Comparison of ENCODE assay signal across 19 mouse cellular contexts in genomic region chr3:147070972-147071371, GRCm38 (mm10).
"Had no signal": no experiment of that assay in that cellular context is flagged by ENCODE, and none has a peak within 500 bp of the region (broad histone marks: within the 10 kb centered on the region; RNA-seq: fewer than 3 reads in every experiment).

No protein-coding gene starts in this region.

- DNase-seq: lung, adult 18-20 months; lung, embryonic 14.5 days; lung, postnatal 10 days; lung, postnatal 4 days; midbrain, embryonic 14.5 days; retina, postnatal 1 day; right cerebral cortex, adult 18-20 months; thymus, adult 2 months; thymus, postnatal 25 days; thymus, postnatal 4 days had no signal

- ATAC-seq: midbrain, embryonic 16.5 days had no signal

- H3K36me3 ChIP-seq: midbrain, embryonic 10.5 days; midbrain, embryonic 12.5 days; neural tube, embryonic 13.5 days; neural tube, embryonic 15.5 days; stomach, embryonic 15.5 days had no signal

- H3K27ac ChIP-seq: liver, embryonic 14.5 days; midbrain, embryonic 10.5 days; midbrain, embryonic 12.5 days; neural tube, embryonic 13.5 days; neural tube, embryonic 15.5 days; stomach, embryonic 15.5 days; stomach, postnatal 0 days had no signal

- H3K4me3 ChIP-seq: midbrain, embryonic 10.5 days; midbrain, embryonic 12.5 days; myocyte; neural tube, embryonic 13.5 days; neural tube, embryonic 15.5 days; stomach, embryonic 15.5 days had no signal

- H3K4me1 ChIP-seq: midbrain, embryonic 10.5 days; midbrain, embryonic 12.5 days; neural tube, embryonic 13.5 days; neural tube, embryonic 15.5 days; stomach, embryonic 15.5 days had no signal

- H3K27me3 ChIP-seq: neural tube, embryonic 13.5 days; neural tube, embryonic 15.5 days; stomach, embryonic 15.5 days had no signal

- H3K9ac ChIP-seq: liver, embryonic 14.5 days; lung, embryonic 14.5 days; midbrain, embryonic 12.5 days; neural tube, embryonic 13.5 days; neural tube, embryonic 15.5 days; stomach, embryonic 15.5 days had no signal
